Mouse (Mus musculus) embryo, embryonic 10.5 days (tissue): ENCODE data around the gene Atp6v1f.

ENCODE experiments used
- DNase-seq: peaks from one replicate; pipeline ENCODE4 v3.0.0-alpha.2; 2015; ENCODE audit warnings: low spot score

The Atp6v1f gene

GRCm38 (mm10) chr6:29461502-29461901 is 6.0 kb upstream of the Atp6v1f start:
- no peak for DNase-seq

GRCm38 (mm10) chr6:29463388-29463787 is 4.1 kb upstream of the Atp6v1f start:
- no peak for DNase-seq

GRCm38 (mm10) chr6:29468851-29469250 is 1.3 kb downstream of the Atp6v1f start:
- DNase-seq = no peak

DNA sequence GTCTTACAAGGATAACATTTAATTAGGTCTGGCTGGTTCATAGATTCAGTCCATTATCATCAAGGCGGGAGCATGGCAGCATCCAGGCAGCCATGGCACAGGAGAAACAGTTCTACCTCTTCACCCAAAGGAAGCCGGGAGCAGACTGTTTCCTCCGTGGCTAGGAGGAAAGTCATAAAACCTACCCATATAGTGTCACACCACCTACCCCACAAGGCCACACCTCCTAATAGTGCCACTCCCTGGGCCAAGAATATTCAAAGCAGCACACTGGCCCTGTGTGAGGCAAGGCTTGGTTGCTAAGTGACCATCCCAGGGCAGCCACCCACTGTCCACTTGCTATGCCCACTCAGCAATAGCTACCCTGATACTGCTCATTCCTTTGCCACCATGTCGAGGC is 3.6 kb downstream of the Atp6v1f start, which contains the start of gene Atp6v1fnb:
Atp6v1fnb (plus strand) TSS at position 301 of the 400 bp plus-strand sequence.
- DNase-seq = no peak

GRCm38 (mm10) chr6:29473941-29474691 is 6.6 kb downstream of the Atp6v1f start:
- DNase-seq = peak; percentile 89

- DNase-seq = no peak
These were observed 7.2 kb downstream of the Atp6v1f start for GRCm38 (mm10) chr6:29474736-29475135.

GRCm38 (mm10) chr6:29482691-29483090 is 15.2 kb downstream of the Atp6v1f start:
- no peak for DNase-seq

GRCm38 (mm10) chr6:29484716-29485559 is 17.4 kb downstream of the Atp6v1f start:
- peak; percentile 94 for DNase-seq

- DNase-seq = no peak
These were observed 18.4 kb downstream of the Atp6v1f start for GRCm38 (mm10) chr6:29485951-29486350.

- no peak for DNase-seq
These were observed 26.6 kb downstream of the Atp6v1f start for GRCm38 (mm10) chr6:29494101-29494500.

- no peak for DNase-seq
These were observed 28.8 kb downstream of the Atp6v1f start for GRCm38 (mm10) chr6:29496270-29496669.

DNA sequence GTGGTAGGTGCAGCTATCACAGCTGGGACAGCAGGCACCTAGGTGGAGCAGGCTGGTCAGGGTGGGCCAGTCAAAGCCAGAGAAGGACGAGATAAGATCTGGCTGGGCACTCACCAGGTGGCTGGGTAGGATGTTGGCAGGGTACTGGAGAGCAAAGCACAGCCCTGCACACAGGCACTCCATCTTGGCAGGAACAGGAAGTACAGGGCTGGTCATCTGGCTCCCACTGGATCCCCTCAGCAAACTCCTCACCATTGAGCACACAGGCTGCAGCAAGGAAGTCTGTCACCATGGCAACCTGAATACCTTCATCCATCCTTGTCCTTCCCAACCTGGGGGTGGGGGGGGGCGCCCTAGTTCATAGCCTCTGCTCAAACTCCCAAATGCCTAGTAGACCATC is 30.3 kb downstream of the Atp6v1f start:
- DNase-seq = no peak

DNA sequence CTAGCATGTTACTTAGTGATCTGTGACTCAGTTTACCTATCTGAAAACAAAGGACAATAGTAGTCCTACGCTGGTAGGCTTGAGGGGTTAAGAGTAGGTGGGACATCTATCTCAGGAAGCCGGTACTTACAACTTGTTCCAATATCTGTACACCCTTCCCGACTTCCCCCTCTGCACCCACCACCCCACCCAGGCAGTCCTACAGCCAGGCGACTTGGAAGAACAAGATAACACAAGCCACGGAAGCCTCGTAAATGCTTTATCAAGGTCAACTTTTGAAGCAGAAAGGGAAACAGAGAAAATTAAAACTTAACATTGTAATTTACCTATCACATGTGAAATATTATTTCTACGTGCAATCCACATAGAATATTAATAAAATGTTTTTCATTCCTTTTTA is 32.7 kb downstream of the Atp6v1f start:
- no peak for DNase-seq

GRCm38 (mm10) chr6:29500810-29501209 is 33.3 kb downstream of the Atp6v1f start:
- no peak for DNase-seq

DNA sequence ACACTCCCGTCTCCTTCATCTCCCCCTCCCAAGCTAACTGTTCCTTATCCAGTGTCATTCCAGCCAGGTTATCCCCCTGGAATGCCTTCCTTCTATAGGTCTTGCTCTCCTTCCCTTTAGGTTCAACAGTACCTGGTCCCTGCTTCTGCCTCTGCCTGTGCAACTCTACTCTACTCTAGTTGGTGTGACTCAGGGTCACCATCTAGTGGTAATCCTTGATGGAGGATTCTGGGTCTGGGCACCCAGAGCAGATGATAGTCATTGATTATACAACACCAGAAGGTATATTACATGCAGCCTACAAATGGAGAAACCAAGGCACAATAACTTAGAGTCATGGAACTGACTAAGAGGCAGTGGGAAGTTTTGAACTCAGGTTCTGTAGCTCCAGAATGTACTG is 34.1 kb downstream of the Atp6v1f start:
- DNase-seq = no peak

GRCm38 (mm10) chr6:29505493-29505892 is 38.0 kb downstream of the Atp6v1f start:
- DNase-seq = no peak

DNA sequence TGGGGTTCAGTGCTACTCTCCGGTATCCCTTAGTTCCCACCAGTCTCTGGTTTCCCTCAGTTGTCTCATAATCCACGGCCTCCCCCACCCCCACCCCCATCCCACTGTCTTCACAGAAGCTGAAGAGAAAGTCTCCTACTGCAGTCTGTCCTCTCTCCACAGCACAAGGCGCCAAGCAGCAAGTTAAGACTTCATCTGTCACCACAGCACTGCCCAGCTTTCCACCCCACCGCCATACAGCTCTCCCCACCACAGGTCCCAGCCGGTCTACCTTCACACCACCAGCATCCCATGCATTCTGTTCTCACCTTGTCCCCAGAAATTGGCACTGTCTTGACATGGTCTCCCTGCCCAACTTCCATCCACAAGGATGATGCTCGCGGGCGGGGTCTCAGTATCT is 39.3 kb downstream of the Atp6v1f start:
- DNase-seq = no peak

DNA sequence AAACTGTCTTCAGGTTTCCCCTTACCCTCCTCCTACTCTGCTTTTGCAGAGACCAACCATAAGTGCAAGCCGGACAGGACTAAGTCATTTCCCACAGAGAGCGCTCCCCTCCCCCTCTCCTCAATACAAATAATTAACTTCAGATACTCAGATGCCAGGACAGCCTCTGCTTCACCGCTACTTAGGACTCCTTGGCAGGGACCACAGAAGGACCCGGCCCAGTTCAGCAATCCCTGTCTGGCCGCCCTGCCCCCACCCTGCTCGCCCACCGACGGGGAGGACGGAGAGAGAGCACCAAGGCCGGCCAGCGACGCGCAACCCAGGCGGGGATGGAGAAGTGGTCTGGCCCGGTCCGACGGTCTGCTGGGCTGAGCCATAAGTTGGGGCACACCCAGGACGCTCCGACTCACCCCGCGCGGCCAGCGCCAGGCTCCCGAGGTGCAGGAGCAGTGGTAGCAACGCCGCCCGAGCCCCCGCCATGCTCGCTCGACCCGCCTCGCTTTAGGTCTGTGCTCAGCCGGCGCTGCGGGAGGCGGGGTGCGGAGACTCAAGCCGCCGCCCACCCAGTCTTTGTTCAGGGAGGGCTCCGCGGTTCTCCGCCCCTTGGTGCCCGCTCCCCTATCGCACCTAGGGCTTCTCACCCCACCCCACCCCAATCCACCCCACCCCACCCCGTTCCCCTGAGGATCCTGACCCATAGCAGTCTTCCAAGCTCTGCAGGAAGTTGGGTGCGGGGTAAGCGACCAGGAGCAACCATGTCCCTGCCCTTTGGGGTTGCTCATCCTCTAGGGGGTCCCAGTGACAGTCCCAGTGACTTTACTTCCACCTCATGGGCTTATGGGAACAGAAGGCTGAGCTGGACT is 40.2 kb downstream of the Atp6v1f start, which contains the start of gene Kcp:
Kcp (minus strand) TSS at position 506 of the 863 bp plus-strand sequence.
- DNase-seq = peak; percentile 71

GRCm38 (mm10) chr6:29509086-29509485 is 41.6 kb downstream of the Atp6v1f start:
- DNase-seq = no peak

DNA sequence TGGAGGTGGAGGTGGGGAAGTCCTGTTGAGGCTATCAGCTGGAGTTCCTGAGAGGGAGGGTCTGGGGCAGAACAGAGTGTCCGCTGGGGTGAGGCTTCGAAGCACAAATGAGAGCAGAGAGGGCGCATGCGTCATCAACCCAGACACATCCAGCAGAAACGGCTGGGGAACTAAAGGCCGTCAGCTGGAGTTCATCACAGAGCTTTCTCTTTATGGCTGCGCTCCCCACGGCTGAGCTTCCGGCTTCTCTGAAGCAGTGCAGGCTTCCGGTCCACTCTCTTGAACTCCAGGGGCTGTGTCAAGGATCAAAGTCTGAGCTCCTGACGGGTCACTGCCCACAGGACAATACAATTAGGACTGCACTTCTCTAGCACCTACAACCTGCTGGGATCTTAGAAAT is 45.8 kb downstream of the Atp6v1f start:
- DNase-seq = peak; percentile 94

- peak; percentile 83 for DNase-seq
These were observed 49.6 kb downstream of the Atp6v1f start for GRCm38 (mm10) chr6:29517139-29517538.
